Mouse (Mus musculus): ENCODE measurements around the gene Olfr1112. TPM values are rescaled to one million over a fixed set of nuclear protein-coding genes. Genes with fewer than 3 reads are reported as not detected.
"Not testable (repeated sequence)": the region's sequence is repeated elsewhere in the genome, so short reads cannot be mapped to it uniquely, and the experiment has no call there.

Olfr1112 gene
- not detected in 2 replicates for polyA plus RNA-seq (2012; rRNA removed)

- no peaks in the 10 kb centered on the region for H3K36me3 ChIP-seq (ENCODE audit: control insufficient read depth, insufficient read depth, low read length)
- H3K27me3 ChIP-seq (ENCODE audit: control insufficient read depth, insufficient read depth, low read length), result no peaks in the 10 kb centered on the region
- H3K4me3 ChIP-seq (ENCODE audit: control insufficient read depth, low read depth, low read length), result no peak within 1 kb of the TSS
- no peak within 1 kb of the TSS for H3K27ac ChIP-seq (ENCODE audit: control insufficient read depth, insufficient read depth, low read depth, low read length)
- H3K4me1 ChIP-seq (ENCODE audit: control insufficient read depth, insufficient read depth, low read length), result no peaks in the 10 kb centered on the region
- TF ChIP-seq POLR2A (IDR thresholded peaks at IDR 0.05; ENCODE audit: control insufficient read depth, low read depth, low read length) (no peak), CTCF (IDR thresholded peaks at IDR 0.05; ENCODE audit: control insufficient read depth, insufficient read depth, insufficient replicate concordance, low read depth, low read length) (no peak)
Measured at GRCm38 (mm10) chr2:87187498-87187897, at the start of gene Olfr1112. Gene Olfr1112 (plus strand): TSS chr2:87187798.

- H3K4me1 ChIP-seq (ENCODE audit: control insufficient read depth, insufficient read depth, low read length), result no peaks in the 10 kb centered on the region
- H3K36me3 ChIP-seq (ENCODE audit: control insufficient read depth, insufficient read depth, low read length), result no peaks in the 10 kb centered on the region
- H3K27me3 ChIP-seq (ENCODE audit: control insufficient read depth, insufficient read depth, low read length), result no peaks in the 10 kb centered on the region
- no peak within 1 kb of the TSS for H3K4me3 ChIP-seq (ENCODE audit: control insufficient read depth, low read depth, low read length)
- TF ChIP-seq CTCF (IDR thresholded peaks at IDR 0.05; ENCODE audit: control insufficient read depth, insufficient read depth, insufficient replicate concordance, low read depth, low read length) (no peak), POLR2A (IDR thresholded peaks at IDR 0.05; ENCODE audit: control insufficient read depth, low read depth, low read length) (no peak)
- no peak within 1 kb of the TSS for H3K27ac ChIP-seq (ENCODE audit: control insufficient read depth, insufficient read depth, low read depth, low read length)
Measured at GRCm38 (mm10) chr2:87140200-87140599, 47.4 kb upstream of the Olfr1112 start, which contains the start of gene Olfr1110. Gene Olfr1110 (minus strand): TSS chr2:87140300.

GRCm38 (mm10) chr2:87152524-87152923 is 35.1 kb upstream of the Olfr1112 start, which contains the start of gene Olfr1111:
Gene Olfr1111 (minus strand): TSS chr2:87152624.
- no peak within 1 kb of the TSS for H3K4me3 ChIP-seq (ENCODE audit: control insufficient read depth, low read depth, low read length)
- TF ChIP-seq CTCF (IDR thresholded peaks at IDR 0.05; ENCODE audit: control insufficient read depth, insufficient read depth, insufficient replicate concordance, low read depth, low read length), result no peak
- no peak for TF ChIP-seq POLR2A (IDR thresholded peaks at IDR 0.05; ENCODE audit: control insufficient read depth, low read depth, low read length)
- H3K27ac ChIP-seq (ENCODE audit: control insufficient read depth, insufficient read depth, low read depth, low read length), result no peak within 1 kb of the TSS
- no peaks in the 10 kb centered on the region for H3K36me3 ChIP-seq (ENCODE audit: control insufficient read depth, insufficient read depth, low read length)
- no peaks in the 10 kb centered on the region for H3K4me1 ChIP-seq (ENCODE audit: control insufficient read depth, insufficient read depth, low read length)
- H3K27me3 ChIP-seq (ENCODE audit: control insufficient read depth, insufficient read depth, low read length), result no peaks in the 10 kb centered on the region

- H3K36me3 ChIP-seq (ENCODE audit: control insufficient read depth, insufficient read depth, low read length); H3K4me3 ChIP-seq (ENCODE audit: control insufficient read depth, low read depth, low read length); H3K27ac ChIP-seq (ENCODE audit: control insufficient read depth, insufficient read depth, low read depth, low read length); H3K4me1 ChIP-seq (ENCODE audit: control insufficient read depth, insufficient read depth, low read length); H3K27me3 ChIP-seq (ENCODE audit: control insufficient read depth, insufficient read depth, low read length): not testable (repeated sequence)
Measured at GRCm38 (mm10) chr2:87167731-87168130, 19.9 kb upstream of the Olfr1112 start.

DNA sequence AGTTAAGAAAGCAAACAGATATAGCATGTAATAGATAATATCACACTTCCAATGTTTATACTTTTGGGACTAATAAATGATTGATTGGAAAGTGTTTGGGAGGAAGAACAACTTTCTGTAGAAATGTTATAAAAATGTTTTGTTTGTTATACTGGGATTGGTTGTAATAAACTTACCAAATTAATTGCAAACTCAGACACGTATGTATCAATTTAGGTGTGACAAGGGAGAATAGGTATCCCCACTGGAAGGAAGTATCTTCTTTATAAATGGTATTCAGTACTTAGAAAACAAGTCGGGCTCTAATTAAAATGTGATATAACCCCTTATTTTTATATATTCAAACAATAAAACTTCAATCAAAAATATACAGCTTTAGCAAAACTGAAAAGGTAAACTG is 21.1 kb downstream of the Olfr1112 start, which contains the start of gene Olfr1113:
Olfr1113 (plus strand) TSS at position 301 of the 400 bp plus-strand sequence.
- TF ChIP-seq POLR2A (IDR thresholded peaks at IDR 0.05; ENCODE audit: control insufficient read depth, low read depth, low read length), result no peak
- TF ChIP-seq CTCF (IDR thresholded peaks at IDR 0.05; ENCODE audit: control insufficient read depth, insufficient read depth, insufficient replicate concordance, low read depth, low read length), result no peak
- H3K4me1 ChIP-seq (ENCODE audit: control insufficient read depth, insufficient read depth, low read length), result no peaks in the 10 kb centered on the region

More for the DNA sequence above, 21.1 kb downstream of the Olfr1112 start, which contains the start of gene Olfr1113:
- H3K4me3 ChIP-seq (ENCODE audit: control insufficient read depth, low read depth, low read length), result no peak within 1 kb of the TSS
- H3K36me3 ChIP-seq (ENCODE audit: control insufficient read depth, insufficient read depth, low read length), result no peaks in the 10 kb centered on the region
- no peaks in the 10 kb centered on the region for H3K27me3 ChIP-seq (ENCODE audit: control insufficient read depth, insufficient read depth, low read length)
- H3K27ac ChIP-seq (ENCODE audit: control insufficient read depth, insufficient read depth, low read depth, low read length), result no peak within 1 kb of the TSS

Other genes starting within 250 kb of the Olfr1112 start
- not detected in 2 replicates for gene Olfr1099, start 227.1 kb upstream of the Olfr1112 start, polyA plus RNA-seq (2012; rRNA removed)
- not detected in 2 replicates for gene Olfr1100, start 207.8 kb upstream of the Olfr1112 start, polyA plus RNA-seq (2012; rRNA removed)
- not detected in 2 replicates for gene Olfr1101, start 196.6 kb upstream of the Olfr1112 start, polyA plus RNA-seq (2012; rRNA removed)
- not detected in 2 replicates for gene Olfr1102, start 189.4 kb upstream of the Olfr1112 start, polyA plus RNA-seq (2012; rRNA removed)
- not detected in 2 replicates for gene Olfr1104, start 160.7 kb upstream of the Olfr1112 start, polyA plus RNA-seq (2012; rRNA removed)
- not detected in 2 replicates for gene Olfr1105, start 151.3 kb upstream of the Olfr1112 start, polyA plus RNA-seq (2012; rRNA removed)
- gene Olfr1106, start 135.5 kb upstream of the Olfr1112 start, polyA plus RNA-seq (2012; rRNA removed), result not detected in 2 replicates
- gene Olfr1107, start 112.0 kb upstream of the Olfr1112 start, polyA plus RNA-seq (2012; rRNA removed), result not detected in 2 replicates
- gene Olfr1109, start 91.8 kb upstream of the Olfr1112 start, polyA plus RNA-seq (2012; rRNA removed), result not detected in 2 replicates
- not detected in 2 replicates for gene Olfr259, start 73.2 kb upstream of the Olfr1112 start, polyA plus RNA-seq (2012; rRNA removed)
- not detected in 2 replicates for gene Olfr1110, start 47.5 kb upstream of the Olfr1112 start, polyA plus RNA-seq (2012; rRNA removed)
- gene Olfr1111, start 35.2 kb upstream of the Olfr1112 start, polyA plus RNA-seq (2012; rRNA removed), result not detected in 2 replicates
- not detected in 2 replicates for gene Olfr1113, start 21.2 kb downstream of the Olfr1112 start, polyA plus RNA-seq (2012; rRNA removed)
- gene Olfr1115, start 60.2 kb downstream of the Olfr1112 start, polyA plus RNA-seq (2012; rRNA removed), result not detected in 2 replicates
- not detected in 2 replicates for gene Olfr1116, start 79.7 kb downstream of the Olfr1112 start, polyA plus RNA-seq (2012; rRNA removed)
- not detected in 2 replicates for gene Olfr1118, start 119.8 kb downstream of the Olfr1112 start, polyA plus RNA-seq (2012; rRNA removed)
- not detected in 2 replicates for gene Olfr1120, start 167.0 kb downstream of the Olfr1112 start, polyA plus RNA-seq (2012; rRNA removed)
- not detected in 2 replicates for gene Olfr1121, start 182.1 kb downstream of the Olfr1112 start, polyA plus RNA-seq (2012; rRNA removed)
- not detected in 2 replicates for gene Olfr1122, start 198.1 kb downstream of the Olfr1112 start, polyA plus RNA-seq (2012; rRNA removed)
- gene Olfr1123, start 228.8 kb downstream of the Olfr1112 start, polyA plus RNA-seq (2012; rRNA removed), result not detected in 2 replicates
- gene Olfr1124, start 242.5 kb downstream of the Olfr1112 start, polyA plus RNA-seq (2012; rRNA removed), result not detected in 2 replicates

Measured in testis, adult 2 months (tissue).